Mouse (Mus musculus) kidney, adult 8-10 months (tissue): ENCODE results near the gene Ern1.

ENCODE experiments used
- DNase-seq, 2 experiments: peaks; one replicate each; pipeline ENCODE4 v3.0.0; 2022

Gene Ern1

GRCm38 (mm10) chr11:106487733-106488115 lies at the start of gene Ern1:
Gene Ern1, minus strand, starts transcription at chr11:106487852.
- DNase-seq, result peak; percentile 92 to 96

GRCm38 (mm10) chr11:106536253-106536912 lies 48.7 kb upstream of the Ern1 start:
- no peak for DNase-seq

- DNase-seq, result no peak
These were observed 48.1 kb upstream of the Ern1 start for GRCm38 (mm10) chr11:106535660-106536252.

- DNase-seq, result peak; percentile 45 to 59
These were observed 44.7 kb upstream of the Ern1 start for GRCm38 (mm10) chr11:106532248-106532790.

DNA sequence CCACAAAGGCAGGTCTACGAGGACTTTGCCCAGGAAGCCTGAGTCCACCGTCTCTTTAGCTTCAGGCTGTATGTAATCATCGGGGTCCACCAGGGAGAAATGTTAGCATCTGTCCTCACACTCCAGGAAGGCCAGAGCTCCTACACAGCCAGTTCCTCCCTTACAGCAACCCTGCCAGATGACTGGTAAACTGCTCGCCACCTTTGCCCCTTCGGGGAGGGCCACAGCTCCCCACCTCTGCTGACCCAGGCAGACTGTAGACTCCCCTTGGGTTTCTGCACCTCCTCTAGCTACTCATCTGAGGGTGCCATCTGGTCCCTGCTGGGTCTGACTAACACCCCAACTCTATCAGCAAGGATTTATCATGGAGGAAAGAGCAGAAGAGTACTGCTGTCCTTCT lies 42.1 kb upstream of the Ern1 start:
- peak; percentile 70 to 71 for DNase-seq

GRCm38 (mm10) chr11:106529113-106529512 lies 41.5 kb upstream of the Ern1 start:
- DNase-seq, result no peak

- no peak for DNase-seq
These were observed 40.3 kb upstream of the Ern1 start for GRCm38 (mm10) chr11:106527926-106528325.

GRCm38 (mm10) chr11:106527147-106527821 lies 39.6 kb upstream of the Ern1 start:
- DNase-seq, result peak in 1 of 2 experiments; percentile 32

DNA sequence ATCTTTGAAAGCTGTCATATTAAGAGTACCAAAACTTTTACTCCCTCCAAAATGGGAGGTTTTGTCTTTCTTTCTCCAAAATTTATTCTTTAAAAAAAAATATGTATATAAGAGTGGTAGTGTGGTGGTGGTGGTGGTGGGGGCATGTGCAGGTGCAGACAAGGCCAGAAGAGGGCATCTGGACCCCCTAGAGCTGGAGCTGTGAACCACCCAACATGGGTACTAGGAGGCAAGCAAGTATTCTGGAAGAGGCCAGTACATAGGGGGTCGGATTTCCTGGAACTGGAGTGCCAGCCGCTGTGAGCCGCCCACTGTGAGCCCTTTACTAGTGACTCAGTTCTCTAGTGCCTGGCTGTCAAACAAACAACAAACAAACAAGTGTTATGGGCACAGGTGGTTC lies 34.9 kb upstream of the Ern1 start:
- DNase-seq, result no peak

DNA sequence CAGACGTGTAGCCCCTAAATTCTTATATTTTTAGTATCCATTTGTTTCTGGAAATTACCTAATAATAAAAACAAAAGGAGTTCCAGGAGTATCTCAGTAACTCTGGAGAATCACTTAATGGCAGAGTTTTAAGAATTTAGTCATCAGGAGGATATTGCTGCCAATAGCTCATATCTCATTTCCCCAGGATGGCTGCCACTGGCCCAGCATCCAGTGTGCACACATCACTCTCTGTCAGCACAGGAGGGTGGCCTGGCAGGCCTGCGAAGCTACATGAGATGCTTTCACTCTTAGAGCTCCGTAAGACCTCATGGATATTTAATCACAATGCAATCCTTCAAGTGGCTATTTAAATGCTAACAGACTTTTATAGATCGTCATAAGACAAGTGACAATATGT lies 34.0 kb upstream of the Ern1 start:
- no peak for DNase-seq

DNA sequence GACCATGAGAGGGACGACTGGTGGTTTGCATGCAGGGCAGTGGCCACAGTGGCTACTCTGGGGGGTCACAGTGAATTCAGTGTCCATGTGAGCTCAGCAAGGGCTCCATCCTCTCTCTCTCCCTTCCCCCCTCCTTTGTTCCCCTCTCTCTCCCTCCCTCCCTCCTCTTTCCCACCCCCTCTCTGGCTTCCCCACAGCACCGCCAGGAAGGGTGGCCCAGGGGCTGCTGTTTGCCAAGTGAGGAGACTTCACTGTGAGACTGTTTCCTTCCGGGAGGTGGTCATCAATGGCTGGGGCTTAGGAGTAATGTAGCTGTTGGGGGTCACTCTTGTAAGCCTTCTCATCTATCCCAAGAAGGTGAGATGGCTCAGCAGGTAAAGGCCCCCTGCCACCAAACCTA lies 32.8 kb upstream of the Ern1 start:
- no peak for DNase-seq

DNA sequence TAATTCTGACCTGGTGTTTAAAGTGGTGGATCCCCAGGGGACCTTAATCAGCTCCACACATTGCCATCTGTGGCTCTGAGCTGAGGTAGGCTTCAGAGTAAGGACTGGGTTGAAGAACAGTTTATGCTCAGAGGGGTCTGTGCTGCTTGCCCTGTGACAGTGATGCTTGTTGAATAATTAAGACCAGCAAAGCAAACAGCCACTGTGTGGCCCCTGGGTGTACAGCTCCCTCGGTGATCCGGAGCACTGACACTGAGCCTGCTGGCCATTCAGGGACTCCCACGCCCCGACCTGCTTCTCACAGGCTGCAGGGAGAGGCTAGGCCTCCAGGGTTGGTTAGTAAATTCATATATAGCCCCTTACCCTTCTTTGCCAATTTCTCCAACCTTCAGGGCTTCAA lies 31.9 kb upstream of the Ern1 start:
- DNase-seq, result no peak

- no peak for DNase-seq
These were observed 30.7 kb upstream of the Ern1 start for GRCm38 (mm10) chr11:106518391-106518790.

DNA sequence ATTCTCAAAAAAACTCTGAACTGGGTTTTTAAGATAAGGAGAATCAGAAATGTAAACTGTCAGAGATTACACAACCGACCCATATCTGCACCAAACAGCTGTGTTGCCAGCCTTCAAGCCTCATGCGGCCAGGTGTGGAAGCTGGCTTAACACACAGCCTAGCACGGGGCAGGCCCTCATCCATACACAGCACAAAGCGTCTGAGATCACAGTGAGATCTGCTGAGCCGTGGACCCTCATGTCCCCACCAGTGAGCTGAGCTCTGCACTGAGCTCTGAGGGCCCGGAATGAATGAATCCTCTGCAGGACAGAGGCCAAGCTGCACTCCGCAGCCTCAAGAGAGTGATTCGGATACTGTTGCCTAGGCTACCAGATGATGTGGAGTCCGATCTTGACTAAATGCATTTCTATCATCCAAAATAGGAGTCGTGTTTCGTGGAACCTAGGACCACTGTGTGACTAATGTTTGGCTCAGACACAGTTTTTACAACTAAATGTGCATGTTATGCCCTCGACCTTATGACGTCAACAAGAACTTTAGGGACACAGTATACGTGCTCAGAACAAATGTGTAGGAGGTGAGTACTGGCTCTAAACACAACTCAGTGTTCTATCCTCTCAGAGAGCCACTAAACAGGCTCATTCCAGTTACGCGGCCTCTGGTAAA lies 27.6 kb upstream of the Ern1 start:
- DNase-seq, result no peak

GRCm38 (mm10) chr11:106514446-106514845 lies 26.8 kb upstream of the Ern1 start:
- DNase-seq, result peak; percentile 71 to 74

DNA sequence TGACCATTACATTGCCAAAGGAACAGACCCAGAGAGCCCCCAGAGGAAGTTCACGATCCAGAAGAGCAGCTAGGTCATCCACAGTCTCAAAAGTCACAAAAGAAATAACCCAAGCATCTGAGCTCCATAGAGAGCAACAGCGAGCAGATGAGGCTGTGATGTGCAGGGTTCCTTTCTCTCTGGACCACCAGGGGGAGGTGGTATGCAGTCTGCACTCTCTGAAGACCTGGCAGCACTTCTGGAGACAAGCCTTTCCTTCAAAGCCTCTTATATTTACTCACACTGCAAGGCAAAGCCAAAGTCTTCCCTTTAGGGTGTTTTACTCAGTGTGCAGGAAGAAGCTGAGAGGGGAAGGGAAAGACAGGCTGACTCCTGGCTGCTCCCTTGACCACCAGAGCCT lies 25.5 kb upstream of the Ern1 start:
- peak; percentile 44 to 70 for DNase-seq

DNA sequence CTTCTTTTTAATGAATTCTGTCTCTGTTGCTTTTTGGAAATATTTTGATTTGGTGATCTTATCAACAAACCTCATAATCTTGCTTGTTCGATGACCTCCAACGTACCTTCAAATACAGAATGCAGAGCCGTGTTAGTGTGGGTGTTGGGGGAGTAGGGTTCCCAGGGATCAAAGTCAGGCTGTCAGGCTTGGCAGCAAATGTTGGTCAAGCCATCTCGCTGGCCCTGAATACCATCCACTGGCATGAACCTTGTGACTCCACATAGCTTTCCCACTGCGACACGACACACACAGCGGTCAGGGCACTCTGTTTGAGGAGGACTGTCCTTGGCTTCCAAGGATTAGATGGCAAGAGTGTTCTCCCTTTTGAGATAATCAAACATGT lies 24.3 kb upstream of the Ern1 start:
- no peak for DNase-seq

DNA sequence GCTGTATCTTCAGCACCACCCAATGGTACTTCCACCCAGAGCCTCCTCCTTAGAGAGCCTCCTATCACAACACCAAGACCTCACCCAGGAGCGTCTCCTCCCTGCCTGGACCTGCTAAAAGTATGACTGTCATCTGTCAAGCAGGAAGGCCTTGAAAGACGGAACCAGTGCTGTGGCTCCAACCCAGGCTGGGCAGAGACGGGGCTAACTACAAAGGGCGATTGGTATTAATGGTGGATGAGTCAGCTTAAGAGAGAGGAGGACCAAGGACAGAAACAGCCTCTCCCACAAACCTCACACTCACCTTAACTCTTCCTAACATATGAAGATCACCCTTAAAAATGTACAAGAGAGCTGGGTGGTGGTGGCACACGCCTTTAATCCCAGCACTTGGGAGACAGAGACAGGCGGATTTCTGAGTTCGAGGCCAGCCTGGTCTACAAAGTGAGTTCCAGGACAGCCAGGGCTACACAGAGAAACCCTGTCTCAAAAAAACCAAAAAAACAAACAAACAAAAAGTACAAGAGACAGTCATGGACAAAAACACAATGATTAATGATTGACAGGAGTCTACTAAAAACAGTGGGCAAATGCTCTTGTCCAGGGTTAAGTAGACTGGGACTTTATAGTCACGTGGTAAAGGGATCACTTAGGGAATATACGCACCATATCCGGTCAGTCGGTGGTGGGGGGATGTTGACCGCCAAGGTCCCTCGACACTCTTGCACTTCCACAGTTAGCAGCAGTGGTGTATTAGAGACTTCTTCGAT lies 23.8 kb upstream of the Ern1 start:
- DNase-seq, result no peak

GRCm38 (mm10) chr11:106507638-106508037 lies 20.0 kb upstream of the Ern1 start:
- no peak for DNase-seq

GRCm38 (mm10) chr11:106506211-106506610 lies 18.6 kb upstream of the Ern1 start:
- no peak for DNase-seq

DNA sequence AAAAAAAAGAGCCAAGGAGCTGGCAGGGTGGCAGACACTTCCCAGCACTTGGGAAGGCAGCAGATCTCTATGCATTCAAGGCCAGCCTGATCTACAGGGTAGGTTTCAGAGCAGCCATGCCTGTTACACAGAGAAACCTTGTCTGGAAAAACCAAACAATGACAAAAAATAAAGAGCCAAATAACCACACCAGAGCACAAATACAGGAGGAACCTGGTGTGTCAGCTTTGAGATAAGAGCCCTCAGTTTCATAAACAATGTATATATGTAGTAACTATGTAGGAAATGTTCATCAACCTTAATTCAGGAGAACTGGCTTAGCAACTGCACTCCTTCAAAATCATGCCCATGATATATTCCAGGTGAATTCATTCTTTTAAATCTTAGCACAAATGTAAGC lies 16.5 kb upstream of the Ern1 start:
- no peak for DNase-seq

GRCm38 (mm10) chr11:106503425-106503717 lies 15.7 kb upstream of the Ern1 start:
- DNase-seq, result no peak
